Mouse (Mus musculus) ovary, postnatal 10 days (tissue): ENCODE results near the gene Lgals8.
A peak's percentile ranks its signal among the peaks of the same experiment; 100 is the strongest.

Experiments used
- DNase-seq: peaks from one replicate; pipeline ENCODE4 v3.0.0; 2022; ENCODE audit warnings: low spot score

Lgals8 gene

GRCm38 (mm10) chr13:12460881-12461729 is 3.6 kb downstream of the Lgals8 start:
- DNase-seq = peak; percentile 85

DNA sequence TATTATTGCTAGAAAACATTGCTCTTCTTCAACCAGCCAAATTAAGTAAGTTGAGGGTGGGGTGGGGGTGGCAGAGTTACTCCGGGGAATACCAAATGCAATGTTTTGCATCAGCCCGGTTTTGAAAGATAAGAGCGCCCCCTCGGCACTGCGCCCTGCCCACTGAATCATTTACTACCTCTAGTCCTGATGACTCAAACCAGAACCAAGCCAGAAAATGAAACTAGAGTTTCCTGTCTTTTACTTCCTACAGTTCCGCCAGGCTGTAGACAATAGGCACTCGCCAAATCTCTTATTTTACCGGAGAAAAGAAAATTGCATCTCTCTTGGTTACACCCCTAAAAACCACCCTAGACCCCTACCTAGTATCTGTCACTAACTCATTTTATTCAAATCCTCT is 4.3 kb downstream of the Lgals8 start:
- DNase-seq = no peak

GRCm38 (mm10) chr13:12456711-12457110 is 8.0 kb downstream of the Lgals8 start:
- no peak for DNase-seq

GRCm38 (mm10) chr13:12454686-12455390 is 9.9 kb downstream of the Lgals8 start:
- no peak for DNase-seq

DNA sequence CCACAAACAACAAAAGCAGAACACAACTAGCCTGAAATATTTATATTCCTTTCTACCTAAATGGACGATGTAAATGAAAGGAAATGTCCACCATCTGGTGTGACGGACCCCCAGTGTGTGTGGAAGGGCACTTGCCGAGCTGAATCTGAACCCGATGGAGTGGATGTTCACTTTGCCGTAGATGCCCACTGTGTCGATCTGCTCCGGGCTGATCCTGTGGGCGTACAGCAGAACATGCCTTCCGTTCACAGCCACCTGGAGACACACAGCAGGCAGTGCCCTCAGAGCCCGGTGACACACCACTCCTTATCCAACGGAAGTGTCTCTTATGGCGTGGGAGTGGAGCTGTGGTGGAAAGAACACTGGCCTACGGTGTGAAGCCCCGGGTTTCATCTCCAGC is 11.6 kb downstream of the Lgals8 start:
- no peak for DNase-seq

DNA sequence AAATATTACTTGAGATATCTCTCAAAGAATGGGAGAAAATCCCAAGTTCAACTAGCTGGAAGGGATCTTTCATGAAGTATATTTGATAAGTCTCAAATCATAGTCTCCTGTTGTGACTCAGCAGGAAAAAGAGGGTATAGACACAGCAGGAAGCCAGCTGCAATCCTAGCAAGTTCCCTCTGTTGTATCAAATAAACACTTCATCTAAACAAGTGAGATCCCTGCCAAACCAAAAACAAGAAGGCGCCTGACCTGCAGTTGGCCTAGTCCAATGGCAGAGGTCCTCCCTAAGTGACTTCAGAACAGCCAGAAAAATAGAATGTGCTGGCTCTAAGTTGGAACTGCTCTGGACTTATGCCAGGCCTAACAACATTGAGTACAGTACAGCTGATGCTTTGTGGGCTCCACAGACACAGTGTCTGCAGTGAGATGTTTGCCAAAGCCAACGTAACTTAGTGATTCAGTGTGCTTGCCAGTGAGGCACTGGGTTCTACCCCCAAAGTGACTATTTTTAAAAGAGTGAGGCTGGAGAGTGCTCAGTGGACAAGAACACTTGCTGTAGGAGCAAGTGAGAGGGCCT is 22.6 kb downstream of the Lgals8 start:
- DNase-seq = no peak

- no peak for DNase-seq
Observed at GRCm38 (mm10) chr13:12440813-12441212, 23.9 kb downstream of the Lgals8 start.

GRCm38 (mm10) chr13:12439586-12439985 is 25.2 kb downstream of the Lgals8 start:
- DNase-seq = no peak

DNA sequence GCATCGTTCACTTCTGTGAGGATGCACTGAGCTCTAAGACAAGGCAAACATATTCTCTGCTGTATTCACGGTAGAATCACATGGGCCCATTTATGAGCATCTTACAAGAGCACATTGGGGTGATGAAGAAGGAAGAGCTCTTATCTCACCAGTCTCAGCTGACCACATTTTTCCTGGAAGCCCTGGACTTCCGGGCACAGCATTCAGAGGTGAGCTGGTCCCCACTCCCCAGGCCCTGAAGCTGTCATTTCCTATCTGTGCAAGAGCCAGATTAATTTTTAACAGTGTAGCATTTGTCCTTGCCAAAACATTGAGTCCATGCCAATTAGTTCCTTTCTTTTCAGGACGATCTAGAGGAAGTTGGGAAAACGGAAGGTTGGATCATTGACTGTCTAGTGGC is 30.9 kb downstream of the Lgals8 start:
- no peak for DNase-seq

- no peak for DNase-seq
Observed at GRCm38 (mm10) chr13:12428556-12428955, 36.2 kb downstream of the Lgals8 start.

DNA sequence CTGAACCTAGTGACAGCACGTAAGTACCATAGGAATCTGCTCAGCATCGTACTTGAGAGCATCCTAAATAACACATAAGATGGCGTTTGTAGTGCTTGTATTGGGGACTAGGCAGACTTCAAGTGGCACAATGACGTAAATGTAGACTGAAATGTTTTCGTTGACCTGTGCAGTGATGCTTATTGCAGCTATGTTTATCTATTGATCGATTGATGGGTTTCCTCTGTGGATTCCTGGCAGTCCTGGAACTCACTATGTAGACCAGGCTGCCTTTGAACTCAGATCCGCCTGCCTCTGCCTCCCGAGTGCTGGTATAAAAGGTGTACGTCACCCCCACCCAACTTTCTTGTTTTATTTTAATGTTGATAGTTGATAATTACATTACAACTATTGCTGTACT is 44.1 kb downstream of the Lgals8 start:
- DNase-seq = no peak

- no peak for DNase-seq
Observed at GRCm38 (mm10) chr13:12412016-12412415, 52.7 kb downstream of the Lgals8 start.

- DNase-seq = no peak
Observed at GRCm38 (mm10) chr13:12408343-12409066, 56.2 kb downstream of the Lgals8 start.

DNA sequence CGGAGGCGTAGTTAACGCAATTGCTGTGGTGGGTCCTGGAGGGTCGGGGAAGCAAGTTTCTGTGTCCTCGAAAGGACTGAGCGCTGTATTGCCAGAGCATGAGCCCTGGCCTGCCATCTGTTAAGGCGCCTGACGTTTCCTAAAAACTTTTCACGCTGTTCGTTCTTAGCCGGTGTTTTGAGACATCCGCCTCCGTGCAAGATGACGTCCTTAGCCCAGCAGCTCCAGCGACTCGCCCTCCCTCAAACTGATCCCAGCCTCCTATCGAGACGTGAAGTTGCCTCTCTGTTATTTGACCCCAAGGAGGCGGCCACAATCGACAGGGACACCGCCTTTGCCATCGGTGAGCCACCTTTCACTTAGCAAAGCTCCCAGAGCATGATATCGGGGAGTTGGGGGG is 69.2 kb downstream of the Lgals8 start:
- DNase-seq = no peak

- DNase-seq = peak; percentile 79
Observed at GRCm38 (mm10) chr13:12394609-12395505, 69.9 kb downstream of the Lgals8 start, which contains the start of gene Heatr1. Gene Heatr1 (plus strand): TSS chr13:12395027.
